Mouse (Mus musculus): ENCODE data around the gene Tut4.

Gene Tut4

DNA sequence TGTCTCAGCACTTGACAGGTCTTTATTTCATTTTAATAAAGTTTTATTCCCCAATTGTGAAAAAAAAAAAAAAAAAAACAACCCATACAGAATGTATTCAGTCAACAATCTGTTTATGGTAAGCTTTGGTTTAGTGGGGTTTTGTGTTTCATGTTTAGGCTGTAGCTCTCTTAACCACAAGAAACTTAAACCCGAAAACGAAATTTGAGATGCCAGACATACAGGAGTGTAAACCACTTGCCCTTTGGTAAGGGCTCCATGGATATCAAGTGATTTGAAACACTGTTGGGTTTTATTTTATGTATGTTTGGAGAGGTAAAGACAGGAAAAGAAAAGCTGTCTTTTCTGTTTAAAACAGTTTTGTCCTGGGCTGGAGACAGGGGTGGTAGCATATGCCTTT is 80.5 kb downstream of the Tut4 start:
- no peak for DNase-seq

DNA sequence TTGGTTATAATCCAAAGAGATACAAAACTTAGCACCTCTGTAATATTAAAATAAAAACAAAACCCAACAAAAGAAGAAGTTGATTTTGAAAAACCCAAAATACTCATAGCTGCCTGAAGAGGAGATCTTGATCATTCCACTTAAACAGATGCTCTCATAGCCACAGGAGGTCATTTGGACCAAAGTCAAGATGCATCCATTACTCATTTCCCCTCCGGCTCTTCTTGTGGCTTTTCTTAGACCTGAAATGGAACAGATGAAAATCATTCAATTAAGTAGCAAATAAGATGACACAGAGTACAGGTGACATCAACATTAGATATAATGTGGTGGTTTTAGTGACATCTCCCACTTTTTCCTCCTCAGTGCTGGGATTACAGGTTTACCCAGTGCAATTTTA is 105.8 kb downstream of the Tut4 start:
- DNase-seq, result no peak

DNA sequence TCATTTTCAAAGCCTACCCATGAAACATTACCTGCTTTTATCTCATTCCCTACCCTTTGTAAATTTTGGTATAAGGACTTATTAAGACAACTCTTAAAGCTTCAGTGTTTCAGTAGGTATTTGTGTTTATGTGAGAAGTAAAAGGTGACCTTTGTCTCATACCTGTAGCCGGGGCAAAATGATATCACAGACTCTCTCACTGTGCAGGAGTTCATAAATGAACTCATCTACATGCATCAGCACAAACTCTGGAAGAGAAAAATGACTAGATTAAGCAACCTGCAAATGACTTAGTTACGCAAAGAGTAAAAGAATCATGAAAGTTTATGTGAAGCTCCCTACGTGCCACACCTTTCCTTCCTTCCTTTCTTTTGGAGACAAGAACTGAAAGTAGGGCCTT is 113.4 kb downstream of the Tut4 start:
- DNase-seq, result no peak

DNA sequence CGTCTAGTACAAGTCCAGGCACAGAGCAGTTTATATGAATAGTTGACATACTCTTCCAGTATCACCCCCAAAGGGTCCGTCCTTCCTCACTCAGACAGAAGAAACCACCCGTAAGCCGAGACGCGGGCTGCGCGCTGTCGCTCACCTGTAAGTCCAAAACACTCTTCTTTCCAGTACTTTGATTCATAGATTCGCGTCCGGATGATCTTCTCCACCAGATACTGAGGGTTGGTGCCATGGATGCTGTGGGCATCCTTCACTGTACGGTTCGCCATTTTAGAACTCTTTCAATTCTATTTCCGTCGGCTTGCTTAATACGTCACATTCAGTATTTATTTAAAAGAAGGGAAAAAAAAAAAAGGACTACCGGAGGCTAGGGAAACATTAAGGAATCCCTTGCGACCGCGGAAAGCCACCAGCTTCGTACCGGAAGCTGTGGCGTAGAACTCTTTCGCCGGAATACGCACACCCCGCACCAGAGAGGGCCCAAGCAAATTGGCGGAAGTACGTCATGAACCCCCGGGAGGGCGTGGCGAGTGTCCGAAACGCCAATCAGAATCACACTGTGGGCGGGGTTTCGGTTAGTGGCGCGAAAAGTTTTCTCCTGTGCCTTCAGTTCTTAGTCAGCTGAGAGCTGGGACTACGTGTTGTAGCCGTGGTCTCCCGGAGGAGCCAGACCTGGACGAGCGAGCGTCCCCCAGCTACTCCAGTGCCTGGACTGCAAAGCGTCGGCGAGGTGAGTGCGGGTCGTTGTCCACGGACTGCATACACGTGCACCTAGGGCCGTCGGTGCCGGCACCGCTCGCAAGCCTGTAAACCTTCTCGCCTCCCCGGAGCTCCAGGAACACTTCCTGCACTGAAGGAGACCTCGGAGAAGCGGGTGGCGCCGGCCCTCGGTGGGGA is 119.9 kb downstream of the Tut4 start, which contains the start of the genes Prpf38a and Orc1:
Prpf38a (minus strand) TSS at position 497 of the 903 bp plus-strand sequence.
Orc1 (plus strand) TSS at position 584 of the 903 bp plus-strand sequence.
- peak; percentile 99 for DNase-seq

DNA sequence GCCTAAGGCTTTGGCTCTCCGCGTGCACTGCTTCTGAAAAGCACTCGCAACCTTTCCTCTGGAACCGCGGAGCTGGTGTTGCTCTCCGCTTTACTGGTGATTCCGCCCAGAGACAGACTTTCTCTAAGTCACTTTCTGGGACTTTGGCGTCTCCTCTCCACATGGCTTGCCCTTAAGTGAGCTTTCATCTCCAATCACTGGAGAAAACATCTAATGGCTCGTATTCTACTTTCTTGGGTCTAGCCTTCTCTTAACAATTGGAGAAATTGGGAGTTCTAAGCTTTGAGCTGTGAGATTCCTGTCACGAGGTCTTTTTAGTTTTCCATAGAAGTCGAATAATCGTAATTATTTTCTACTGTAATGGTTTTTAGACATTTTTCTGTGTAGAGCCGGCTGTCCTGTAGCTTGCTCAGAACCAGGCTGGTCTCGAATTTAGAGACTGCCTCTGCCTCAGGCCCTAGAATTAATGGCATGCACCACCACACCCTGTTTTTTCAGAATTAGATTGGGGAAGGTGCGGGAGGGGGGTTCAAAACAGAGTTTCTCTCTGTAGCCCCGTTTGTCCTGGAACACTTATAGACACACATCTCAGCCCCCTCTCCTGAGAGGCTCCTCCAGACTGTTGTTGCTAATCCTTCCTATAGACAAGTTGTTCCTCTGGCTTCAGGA is 120.7 kb downstream of the Tut4 start:
- no peak for DNase-seq

DNA sequence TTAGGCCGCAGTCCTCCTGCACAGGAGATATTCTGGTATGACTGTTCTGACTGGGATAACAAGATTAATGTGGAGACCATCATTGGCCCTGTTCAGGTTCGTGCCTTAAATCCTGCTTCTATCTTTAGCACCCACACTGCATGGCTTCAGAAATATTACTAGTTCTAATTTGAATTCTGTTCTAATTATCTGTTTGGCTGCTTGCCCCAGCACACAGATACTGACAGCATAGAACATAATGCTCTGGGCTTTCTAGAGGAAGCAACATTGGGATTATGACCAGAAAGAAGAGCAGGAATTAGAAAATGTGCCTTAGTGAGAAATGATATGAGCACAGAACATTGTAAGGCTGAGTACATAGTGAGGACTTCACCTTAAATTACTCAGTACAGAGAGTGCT is 134.2 kb downstream of the Tut4 start:
- DNase-seq, result no peak

DNA sequence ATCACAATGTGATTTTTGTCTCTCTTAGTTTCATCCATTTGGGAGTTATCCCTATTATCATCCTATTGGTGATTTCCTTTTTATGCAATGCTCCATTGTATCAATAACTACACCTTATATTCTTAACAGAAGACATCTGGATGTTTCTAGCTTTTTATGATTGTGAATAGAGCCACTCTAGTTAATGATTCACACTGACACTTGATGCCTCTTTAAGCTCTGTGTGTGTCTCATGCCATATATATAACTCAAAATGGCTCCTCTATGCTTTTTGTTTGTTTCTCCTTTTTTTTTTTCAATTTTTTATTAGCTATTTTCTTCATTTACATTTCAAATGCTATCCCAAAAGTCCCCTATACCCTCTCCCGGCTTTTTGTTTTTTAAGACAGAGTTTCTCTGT is 136.6 kb downstream of the Tut4 start:
- DNase-seq, result no peak

DNA sequence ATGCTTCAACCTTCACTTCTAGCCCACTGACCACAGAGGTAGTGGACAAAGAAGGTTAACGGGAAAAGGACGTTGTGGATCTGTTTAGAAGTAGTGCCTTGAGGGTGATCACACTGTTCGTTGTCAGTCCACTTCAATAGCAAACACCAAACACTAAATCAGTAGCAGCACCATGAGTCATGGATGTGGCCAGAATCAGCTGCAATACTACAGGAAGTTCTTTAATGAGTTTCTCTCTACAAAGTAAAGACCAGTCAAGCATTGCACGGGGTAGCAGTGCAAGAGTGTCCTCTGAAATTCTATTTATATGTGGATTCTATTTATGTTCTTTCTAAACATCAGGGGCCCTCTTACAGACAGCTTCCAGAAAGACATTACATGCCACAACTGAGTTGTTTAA is 139.1 kb downstream of the Tut4 start:
- no peak for DNase-seq

DNA sequence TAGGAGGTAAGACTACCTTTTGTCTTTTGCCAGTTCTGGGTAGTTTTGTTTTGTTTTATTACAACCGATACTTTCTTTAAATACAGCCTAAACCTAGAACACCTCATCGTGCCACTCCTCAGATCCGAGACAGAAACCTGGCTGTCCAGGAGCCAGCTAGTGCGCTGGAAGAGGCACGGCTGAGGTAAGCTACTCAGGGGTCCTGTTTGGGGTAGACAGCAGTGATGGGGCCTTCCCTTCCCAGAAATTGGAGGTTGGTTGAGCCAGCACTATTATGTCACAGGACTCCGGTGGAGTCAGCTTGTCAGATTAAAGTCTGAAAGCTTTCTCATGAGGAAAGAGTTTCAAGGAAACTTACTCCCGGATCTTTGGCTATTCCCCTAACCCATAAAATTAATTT is 142.6 kb downstream of the Tut4 start:
- DNase-seq, result no peak

DNA sequence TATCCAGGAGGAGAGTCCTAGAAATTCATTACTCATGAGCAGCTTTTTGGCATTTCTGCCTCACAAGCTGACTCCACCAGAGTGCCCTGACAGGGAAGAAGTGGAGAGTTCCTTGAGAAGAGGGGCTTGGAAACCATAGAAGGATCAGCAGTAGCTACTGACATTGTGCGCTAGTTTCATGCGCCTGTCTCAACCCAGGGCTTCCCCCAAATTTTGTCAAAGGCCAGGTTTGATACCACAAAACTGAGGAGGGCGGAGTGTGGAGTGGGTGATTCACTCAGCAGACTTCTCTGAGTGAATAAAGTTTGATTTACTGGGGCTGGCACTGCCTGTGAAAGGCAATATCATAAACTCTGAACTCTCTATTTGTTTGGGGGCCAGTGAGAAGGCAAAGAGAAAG is 149.4 kb downstream of the Tut4 start:
- no peak for DNase-seq
